Mouse (Mus musculus): ENCODE results near the gene Olfr107. TPM values are rescaled to one million over a fixed set of nuclear protein-coding genes. Genes with fewer than 3 reads are reported as not detected.

Gene Olfr107
- total RNA-seq (2023), result not detected in 2 replicates

DNA sequence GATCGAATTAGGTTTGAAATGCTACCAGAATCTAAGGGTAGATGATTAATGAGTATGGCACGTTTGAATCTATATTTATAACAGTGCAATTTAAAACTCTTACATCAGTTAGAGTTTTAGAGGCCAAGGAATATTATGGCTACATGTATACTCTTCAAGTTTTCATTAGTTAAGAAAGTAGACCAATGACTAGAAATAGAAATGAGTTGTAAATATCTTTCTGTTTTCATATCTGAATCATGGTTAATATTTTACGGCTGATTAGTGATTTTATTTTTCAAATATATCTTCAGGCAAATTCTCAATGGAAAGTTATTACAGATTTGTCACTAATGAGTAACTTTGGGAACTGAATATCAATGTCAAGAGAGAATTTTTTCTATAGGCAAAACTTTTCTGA, at the start of gene Olfr107:
Gene Olfr107, plus strand, starts transcription at position 301 of the 400 bp plus-strand sequence.

GRCm38 (mm10) chr17:37359282-37359681, 39.7 kb upstream of the Olfr107 start, which contains the start of gene Olfr104-ps:
Gene Olfr104-ps (plus strand): TSS chr17:37359582.

DNA sequence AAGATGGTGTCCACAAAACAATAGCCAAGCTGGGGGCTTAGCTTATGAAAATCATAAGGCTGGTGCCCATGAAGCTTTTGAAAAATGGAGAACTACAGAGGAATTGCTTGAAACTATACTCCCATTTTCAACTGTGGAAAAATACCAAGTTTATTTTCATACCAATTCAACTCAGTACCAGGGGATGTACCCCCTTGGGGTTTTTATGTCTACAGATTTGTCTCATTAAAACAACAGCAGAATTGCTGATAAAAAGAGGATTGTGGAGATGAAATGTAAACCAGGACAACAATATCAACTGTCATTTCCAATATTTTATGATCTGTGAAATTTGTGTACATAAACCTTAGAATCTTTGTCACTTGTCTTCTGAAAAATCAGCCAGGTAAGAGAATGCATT, 20.3 kb upstream of the Olfr107 start, which contains the start of gene Olfr105-ps:
Gene Olfr105-ps, plus strand, starts transcription at position 301 of the 400 bp plus-strand sequence.

GRCm38 (mm10) chr17:37390093-37390492, 8.9 kb upstream of the Olfr107 start, which contains the start of gene Olfr106-ps:
Gene Olfr106-ps (plus strand): TSS chr17:37390393.

GRCm38 (mm10) chr17:37445180-37445579, 46.2 kb downstream of the Olfr107 start, which contains the start of gene Olfr108:
Gene Olfr108 (plus strand): TSS chr17:37445480.

Other genes with a start within 250 kb of the Olfr107 start
- not detected in 2 replicates for gene Olfr93, start 237.7 kb upstream of the Olfr107 start, total RNA-seq (2023)
- gene Ubd, start 205.3 kb upstream of the Olfr107 start, total RNA-seq (2023), result not detected in 2 replicates
- not detected in 2 replicates for gene Olfr94, start 198.2 kb upstream of the Olfr107 start, total RNA-seq (2023)
- not detected in 2 replicates for gene Olfr95, start 186.1 kb upstream of the Olfr107 start, total RNA-seq (2023)
- gene Olfr96, start 179.1 kb upstream of the Olfr107 start, total RNA-seq (2023), result not detected in 2 replicates
- not detected in 2 replicates for gene Olfr97, start 161.9 kb upstream of the Olfr107 start, total RNA-seq (2023)
- gene Olfr98, start 135.5 kb upstream of the Olfr107 start, total RNA-seq (2023), result not detected in 2 replicates
- 4.4 and 4.6 TPM in 2 replicates for gene H2-M3, start 129.0 kb upstream of the Olfr107 start, total RNA-seq (2023)
- not detected in 2 replicates for gene Olfr99, start 115.8 kb upstream of the Olfr107 start, total RNA-seq (2023)
- gene Olfr101, start 94.9 kb upstream of the Olfr107 start, total RNA-seq (2023), result not detected in 2 replicates
- gene Olfr102, start 82.2 kb upstream of the Olfr107 start, total RNA-seq (2023), result not detected in 2 replicates
- not detected in 2 replicates for gene Olfr103, start 59.5 kb upstream of the Olfr107 start, total RNA-seq (2023)
- not detected in 2 replicates for gene Olfr104-ps, start 39.6 kb upstream of the Olfr107 start, total RNA-seq (2023)
- not detected in 2 replicates for gene Olfr105-ps, start 20.2 kb upstream of the Olfr107 start, total RNA-seq (2023)
- gene Olfr106-ps, start 8.8 kb upstream of the Olfr107 start, total RNA-seq (2023), result not detected in 2 replicates
- gene Olfr108, start 46.3 kb downstream of the Olfr107 start, total RNA-seq (2023), result not detected in 2 replicates
- gene Olfr109, start 59.7 kb downstream of the Olfr107 start, total RNA-seq (2023), result not detected in 2 replicates
- not detected in 2 replicates for gene H2-M2, start 84.3 kb downstream of the Olfr107 start, total RNA-seq (2023)
- gene Olfr110, start 93.2 kb downstream of the Olfr107 start, total RNA-seq (2023), result not detected in 2 replicates
- gene Olfr111, start 108.8 kb downstream of the Olfr107 start, total RNA-seq (2023), result not detected in 2 replicates
- gene Olfr112, start 170.2 kb downstream of the Olfr107 start, total RNA-seq (2023), result not detected in 2 replicates
- not detected in 2 replicates for gene Olfr113, start 178.4 kb downstream of the Olfr107 start, total RNA-seq (2023)
- not detected in 2 replicates for gene Olfr114, start 193.5 kb downstream of the Olfr107 start, total RNA-seq (2023)
- gene Olfr115, start 227.9 kb downstream of the Olfr107 start, total RNA-seq (2023), result not detected in 2 replicates
- gene Olfr116, start 228.0 kb downstream of the Olfr107 start, total RNA-seq (2023), result not detected in 2 replicates